ENCODE assay signal across 25 mouse cellular contexts in the genomic region with DNA sequence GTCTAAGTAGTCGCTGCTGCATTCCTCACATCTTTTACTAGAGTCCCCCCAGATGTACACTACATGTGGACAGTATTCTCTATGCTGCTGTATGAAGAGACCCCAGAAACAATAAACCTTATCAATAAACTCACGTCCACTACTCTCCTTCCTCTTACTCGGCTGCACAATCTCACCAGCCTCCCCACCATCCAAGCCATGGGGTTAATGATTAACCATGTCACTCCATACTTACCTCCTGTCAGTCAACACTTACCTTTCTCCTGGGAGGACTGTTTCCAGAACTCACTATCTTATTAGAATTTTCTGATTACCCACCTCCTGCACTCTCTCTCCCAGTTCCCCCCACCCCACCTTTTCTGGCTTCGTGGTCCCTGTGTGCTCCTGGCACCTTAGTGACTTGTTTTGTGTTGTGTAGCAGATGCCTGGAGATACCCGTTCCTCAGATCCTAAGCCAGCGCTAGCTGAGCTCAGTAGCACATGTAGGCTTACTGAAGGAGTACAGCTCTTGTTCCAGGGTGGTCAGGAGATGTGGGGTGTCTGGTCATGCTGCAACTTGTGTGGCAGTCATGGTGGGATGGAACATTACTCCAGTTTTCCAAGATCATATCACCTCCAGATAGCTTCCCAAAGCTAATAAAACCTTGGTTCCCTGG. TPM values are rescaled to one million over a fixed set of nuclear protein-coding genes. Genes with fewer than 3 reads are reported as not detected.
DNase-seq lines count a peak whose midpoint lies in the region; ATAC-seq and TF ChIP-seq lines count a peak whose summit lies in the region.
"Had no signal": no experiment of that assay in that cellular context is flagged by ENCODE, and none has a peak within 500 bp of the region (broad histone marks: within the 10 kb centered on the region; RNA-seq: fewer than 3 reads in every experiment).

No protein-coding gene starts in this region.

- no peaks in the 10 kb centered on the region for H3K36me3 ChIP-seq in liver, adult 2 months (ENCODE audit: control insufficient read depth, insufficient read depth, low read length)
- H3K36me3 ChIP-seq in intestine, embryonic 14.5 days (ENCODE audit: control insufficient read depth, insufficient read depth, low read length): no peaks in the 10 kb centered on the region
- H3K36me3 ChIP-seq in intestine, postnatal 0 days (ENCODE audit: control insufficient read depth, insufficient read depth): no peaks in the 10 kb centered on the region
- H3K36me3 ChIP-seq in stomach, embryonic 14.5 days (ENCODE audit: control insufficient read depth, insufficient read depth, low read length): no peaks in the 10 kb centered on the region
- H3K36me3 ChIP-seq: embryonic facial prominence, embryonic 12.5 days; hindbrain, embryonic 10.5 days had no signal

- no peak overlapping the region for H3K9ac ChIP-seq in liver, adult 2 months (ENCODE audit: low read depth, low read length)
- H3K9ac ChIP-seq in intestine, embryonic 14.5 days (ENCODE audit: low read length): no peak overlapping the region
- H3K9ac ChIP-seq in intestine, postnatal 0 days (ENCODE audit: low read depth, low read length): no peak overlapping the region
- H3K9ac ChIP-seq in stomach, embryonic 14.5 days (replicated peaks; ENCODE audit: low read depth, low read length): no peak overlapping the region
- H3K9ac ChIP-seq: embryonic facial prominence, embryonic 12.5 days; forebrain, embryonic 13.5 days; liver, embryonic 14.5 days; midbrain, embryonic 12.5 days; neural tube, embryonic 15.5 days had no signal

- H3K4me1 ChIP-seq in liver, adult 2 months (ENCODE audit: control insufficient read depth, insufficient read depth, low read length): no peaks in the 10 kb centered on the region
- no peaks in the 10 kb centered on the region for H3K4me1 ChIP-seq in intestine, embryonic 14.5 days (replicated peaks; ENCODE audit: control insufficient read depth, insufficient read depth, low read length)
- H3K4me1 ChIP-seq in intestine, postnatal 0 days (replicated peaks; ENCODE audit: control insufficient read depth, insufficient read depth, low read length): no peaks in the 10 kb centered on the region
- H3K4me1 ChIP-seq in stomach, embryonic 14.5 days (ENCODE audit: control insufficient read depth, insufficient read depth, low read length): 0 out of 2 replicates have a peak, but pooled peaks cover 2% of the 10 kb centered on the region
- H3K4me1 ChIP-seq: embryonic facial prominence, embryonic 12.5 days; forebrain, embryonic 13.5 days; hindbrain, embryonic 10.5 days; midbrain, embryonic 12.5 days; neural tube, embryonic 15.5 days had no signal

- H3K4me2 ChIP-seq in intestine, embryonic 14.5 days (ENCODE audit: low read length): no peak overlapping the region
- peak overlapping the region; percentile 48 for H3K4me2 ChIP-seq in intestine, postnatal 0 days (replicated peaks; ENCODE audit: low read depth)
- no peak overlapping the region for H3K4me2 ChIP-seq in stomach, embryonic 14.5 days (replicated peaks; ENCODE audit: low read depth, low read length)
- H3K4me2 ChIP-seq: embryonic facial prominence, embryonic 12.5 days; forebrain, embryonic 13.5 days; heart, embryonic 11.5 days; midbrain, embryonic 12.5 days; neural tube, embryonic 15.5 days had no signal

- H3K79me2 ChIP-seq in liver, adult 2 months (ENCODE audit: control insufficient read depth, insufficient read depth, low read length): no peaks in the 10 kb centered on the region

- 31% methylated on average over 6 of the region's 6 CpGs for WGBS in liver, adult 2 months
- 63% methylated on average over 6 of the region's 6 CpGs for WGBS in intestine, embryonic 14.5 days
- 48% methylated on average over 6 of the region's 6 CpGs for WGBS in intestine, postnatal 0 days
- 56% methylated on average over 6 of the region's 6 CpGs for WGBS in stomach, embryonic 14.5 days

- no peak overlapping the region for H3K4me3 ChIP-seq in liver, adult 2 months (ENCODE audit: insufficient read depth, low read depth, low read length)
- no peak overlapping the region for H3K4me3 ChIP-seq in intestine, embryonic 14.5 days (ENCODE audit: low read depth, low read length)
- H3K4me3 ChIP-seq in intestine, postnatal 0 days (ENCODE audit: low read depth, low read length): no peak overlapping the region
- no peak overlapping the region for H3K4me3 ChIP-seq in stomach, embryonic 14.5 days (ENCODE audit: low read depth, low read length)
- H3K4me3 ChIP-seq: embryonic facial prominence, embryonic 12.5 days; erythroblast, embryonic 14.5 days; forebrain, embryonic 13.5 days; hindbrain, embryonic 10.5 days; midbrain, embryonic 12.5 days; neural tube, embryonic 15.5 days had no signal

- intact Hi-C loops in left cerebral cortex, postnatal 25 days (cut with DNase I): no loop called here

- ATAC-seq in intestine, embryonic 14.5 days (replicated peaks; ENCODE audit: low FRiP score, low TSS enrichment, low read depth): peak; percentile 43; the same call in 1 of the 2 replicates
- ATAC-seq in intestine, postnatal 0 days: peak; percentile 63; the same call in 1 of the 2 replicates
- ATAC-seq in stomach, embryonic 14.5 days (ENCODE audit: insufficient number of reproducible peaks, insufficient read depth, low FRiP score, low read depth): peak; percentile 79; the same call in 1 of the 2 replicates
- ATAC-seq: activated CD4-positive, CD25-positive, alpha-beta regulatory T cell, adult 4 months; forebrain, embryonic 13.5 days had no signal

- TF ChIP-seq POLR2A in liver, adult 2 months (IDR thresholded peaks at IDR 0.05; ENCODE audit: extremely low read depth, insufficient read depth, low read length): no peak

- H3K27ac ChIP-seq in liver, adult 2 months (replicated peaks; ENCODE audit: insufficient read depth, low read depth, low read length): no peak overlapping the region
- H3K27ac ChIP-seq in intestine, embryonic 14.5 days (ENCODE audit: low read depth): no peak overlapping the region
- no peak overlapping the region for H3K27ac ChIP-seq in intestine, postnatal 0 days (ENCODE audit: low read depth, low read length)
- no peak overlapping the region for H3K27ac ChIP-seq in stomach, embryonic 14.5 days (ENCODE audit: low read length)
- H3K27ac ChIP-seq: embryonic facial prominence, embryonic 12.5 days; forebrain, embryonic 13.5 days; hindbrain, embryonic 10.5 days; liver, embryonic 14.5 days; midbrain, embryonic 12.5 days; neural tube, embryonic 15.5 days had no signal

- peak; percentile 54 for DNase-seq in liver, adult 2 months (ENCODE audit: extremely low read depth, low read depth, low spot score)
- no peak for DNase-seq in liver
- no peak for DNase-seq in intestine, embryonic 14.5 days (ENCODE audit: low spot score)
- no peak for DNase-seq in left cerebral cortex, postnatal 25 days (ENCODE audit: low spot score in 2 of 2)
- no peak for DNase-seq in adrenal gland, postnatal 14 days
- no peak for DNase-seq in layer of hippocampus, adult 8-10 months (ENCODE audit: low spot score in 2 of 2)
- DNase-seq: adrenal gland, adult 8-10 months; cerebellum, adult 2 months; cerebellum, postnatal 25 days; lung, postnatal 10 days; right cerebral cortex, adult 18-20 months; thymus, postnatal 14 days had no signal

- no peaks in the 10 kb centered on the region for H3K27me3 ChIP-seq in liver, adult 2 months (ENCODE audit: control insufficient read depth, insufficient read depth, low read length)
- no peaks in the 10 kb centered on the region for H3K27me3 ChIP-seq in intestine, embryonic 14.5 days (replicated peaks; ENCODE audit: control insufficient read depth, insufficient read depth, low read length)
- no peaks in the 10 kb centered on the region for H3K27me3 ChIP-seq in intestine, postnatal 0 days (replicated peaks; ENCODE audit: control insufficient read depth, insufficient read depth, low read length)
- H3K27me3 ChIP-seq in stomach, embryonic 14.5 days (ENCODE audit: control insufficient read depth, insufficient read depth, low read length): no peaks in the 10 kb centered on the region
- H3K27me3 ChIP-seq: forebrain, embryonic 13.5 days; midbrain, embryonic 12.5 days; neural tube, embryonic 15.5 days had no signal

- TF ChIP-seq CTCF in liver, adult 2 months (IDR thresholded peaks at IDR 0.05; ENCODE audit: low read depth, low read length): no peak
- TF ChIP-seq CTCF in intestine, postnatal 0 days (IDR thresholded peaks at IDR 0.05; ENCODE audit: low read depth): no peak

- H3K9me3 ChIP-seq in intestine, embryonic 14.5 days (ENCODE audit: control insufficient read depth, low read length): no peaks in the 10 kb centered on the region
- no peaks in the 10 kb centered on the region for H3K9me3 ChIP-seq in intestine, postnatal 0 days (ENCODE audit: control insufficient read depth)
- H3K9me3 ChIP-seq in stomach, embryonic 14.5 days (ENCODE audit: control insufficient read depth, low read depth, low read length): no peaks in the 10 kb centered on the region
- H3K9me3 ChIP-seq: embryonic facial prominence, embryonic 12.5 days; forebrain, embryonic 13.5 days; hindbrain, embryonic 10.5 days; midbrain, embryonic 12.5 days; neural tube, embryonic 15.5 days had no signal

RNA-seq across cellular contexts. Expression of gene Grem1, which starts 15.8 kb away (rescaled TPM):
- not detected in 2 replicates for total RNA-seq in liver, adult 2 months (2014; rRNA removed)
- polyA plus RNA-seq in liver, adult 2 months (2012; rRNA removed): not detected in 2 replicates
- polyA plus RNA-seq in intestine, embryonic 14.5 days (2014; fragmentation: Nextera tagmentation; extraction: Ambion mirVana): 9.5 and 11.5 TPM in 2 replicates
- 11.0 and 15.8 TPM in 2 replicates for polyA plus RNA-seq in intestine, postnatal 0 days (2015; fragmentation: Nextera tagmentation; extraction: Ambion mirVana)
- 7.1 and 7.5 TPM in 2 replicates for polyA plus RNA-seq in stomach, embryonic 14.5 days (2014; fragmentation: Nextera tagmentation; extraction: Ambion mirVana)
- 1 to 10 TPM; 1.3 to 1.5 TPM for total RNA-seq in left cerebral cortex, postnatal 25 days (2021)
- total RNA-seq in adrenal gland, postnatal 14 days (2021): 0.37 and 3.9 TPM in 2 replicates
- 1 to 10 TPM; 3.2 to 7.3 (median 4.8) TPM for total RNA-seq in layer of hippocampus, adult 8-10 months (2022)
- polyA plus RNA-seq: activated CD4-positive, CD25-positive, alpha-beta regulatory T cell, adult 4 months; erythroblast, embryonic 14.5 days; heart, postnatal 0 days; liver, embryonic 14.5 days had no signal

RNA-seq across cellular contexts. Expression of gene Scg5, which starts 54.6 kb away (rescaled TPM):
- total RNA-seq in liver, adult 2 months (2014; rRNA removed): 0.20 TPM in 1 of 2 replicates, not detected in the other
- polyA plus RNA-seq in liver, adult 2 months (2012; rRNA removed): 0.07 TPM in 1 of 2 replicates, not detected in the other
- polyA plus RNA-seq in intestine, embryonic 14.5 days (2014; fragmentation: Nextera tagmentation; extraction: Ambion mirVana): 17.5 and 18.0 TPM in 2 replicates
- 18.0 and 19.5 TPM in 2 replicates for polyA plus RNA-seq in intestine, postnatal 0 days (2015; fragmentation: Nextera tagmentation; extraction: Ambion mirVana)
- polyA plus RNA-seq in stomach, embryonic 14.5 days (2014; fragmentation: Nextera tagmentation; extraction: Ambion mirVana): 16.4 and 17.7 TPM in 2 replicates
- 100 to 1,000 TPM; 488 to 523 TPM for total RNA-seq in left cerebral cortex, postnatal 25 days (2021)
- 39.0 and 44.4 TPM in 2 replicates for total RNA-seq in adrenal gland, postnatal 14 days (2021)
- total RNA-seq in layer of hippocampus, adult 8-10 months (2022): 100 to 1,000 TPM; 368 to 431 (median 406) TPM
- total RNA-seq: gastrocnemius, adult 18-20 months had no signal

Comparison
In these comparisons a context has a peak if more than half of its experiments do, and no peak if none do; other contexts are left out.
1. RNA of gene Scg5, which starts 54.6 kb away (total RNA-seq): 488 to 523 TPM in left cerebral cortex, postnatal 25 days, 368 to 431 TPM in layer of hippocampus, adult 8-10 months and 39.0 to 44.4 TPM in adrenal gland, postnatal 14 days; 0.20 TPM in liver, adult 2 months; every median in the first group is over 10 times any median in the second.
2. Peak in every context shown above with its lines, with median percentiles within 50 percentile points of each other: ATAC-seq.